In genomic region chr10:128089842-128090241, GRCm38 (mm10) we compare ENCODE assay signal across 26 mouse cellular contexts. TPM values are rescaled to one million over a fixed set of nuclear protein-coding genes. Genes with fewer than 3 reads are reported as not detected.
DNase-seq lines count a peak whose midpoint lies in the region; ATAC-seq lines count a peak whose summit lies in the region.
"Had no signal": no experiment of that assay in that cellular context is flagged by ENCODE, and none has a peak within 500 bp of the region (broad histone marks: within the 10 kb centered on the region; RNA-seq: fewer than 3 reads in every experiment).

No protein-coding gene starts in this region.

- no peaks in the 10 kb centered on the region for H3K27me3 ChIP-seq in heart, embryonic 13.5 days (replicated peaks)
- H3K27me3 ChIP-seq in liver, embryonic 13.5 days = no peaks in the 10 kb centered on the region
- H3K27me3 ChIP-seq in liver, embryonic 15.5 days = no peaks in the 10 kb centered on the region
- H3K27me3 ChIP-seq: embryonic facial prominence, embryonic 15.5 days; forebrain, embryonic 12.5 days; hindbrain, embryonic 13.5 days; limb, embryonic 15.5 days; lung, embryonic 15.5 days; neural tube, embryonic 13.5 days had no signal

- no peaks in the 10 kb centered on the region for H3K9me3 ChIP-seq in heart, embryonic 13.5 days
- H3K9me3 ChIP-seq in liver, embryonic 13.5 days (replicated peaks) = no peaks in the 10 kb centered on the region
- no peaks in the 10 kb centered on the region for H3K9me3 ChIP-seq in liver, embryonic 15.5 days (replicated peaks)
- H3K9me3 ChIP-seq: embryonic facial prominence, embryonic 10.5 days; embryonic facial prominence, embryonic 15.5 days; forebrain, embryonic 12.5 days; hindbrain, embryonic 13.5 days; limb, embryonic 10.5 days; limb, embryonic 15.5 days; lung, embryonic 15.5 days; neural tube, embryonic 13.5 days had no signal

- 0 out of 2 replicates have a peak overlapping the region, but pooled peaks have one; percentile 8 for H3K27ac ChIP-seq in heart, embryonic 13.5 days (replicated peaks)
- peak overlapping the region; percentile 98 for H3K27ac ChIP-seq in liver, embryonic 13.5 days
- peak overlapping the region; percentile 59 for H3K27ac ChIP-seq in liver, embryonic 15.5 days (replicated peaks)
- H3K27ac ChIP-seq: embryonic facial prominence, embryonic 10.5 days; forebrain, embryonic 12.5 days; limb, embryonic 10.5 days; neural tube, embryonic 13.5 days had no signal

- no peak for DNase-seq in heart, adult 18-20 months
- peak; percentile 8 for DNase-seq in liver, embryonic 13.5 days
- no peak for DNase-seq in liver
- DNase-seq in layer of hippocampus, adult 9-10 months (ENCODE audit: low spot score) = no peak
- DNase-seq: adrenal gland, adult 2 months; adrenal gland, postnatal 36 days; B cell, adult 2 months; cerebellum, adult 18-20 months; forebrain, postnatal 0 days; gastrocnemius, postnatal 10 days; heart, postnatal 36 days; kidney, adult 18-20 months; kidney, postnatal 36 days; layer of hippocampus, adult 9-11 months had no signal

- H3K36me3 ChIP-seq in heart, embryonic 13.5 days = peaks cover 60% of the 10 kb centered on the region
- H3K36me3 ChIP-seq in liver, embryonic 13.5 days = peaks cover 60% of the 10 kb centered on the region
- H3K36me3 ChIP-seq in liver, embryonic 15.5 days (replicated peaks) = peaks cover 57% of the 10 kb centered on the region

- no peak overlapping the region; the same call in 1 of the 2 replicates for H3K4me2 ChIP-seq in heart, embryonic 13.5 days
- H3K4me2 ChIP-seq in liver, embryonic 13.5 days = no peak overlapping the region
- no peak overlapping the region for H3K4me2 ChIP-seq in liver, embryonic 15.5 days
- H3K4me2 ChIP-seq: embryonic facial prominence, embryonic 15.5 days; forebrain, embryonic 12.5 days; hindbrain, embryonic 13.5 days; limb, embryonic 15.5 days; midbrain, embryonic 11.5 days; neural tube, embryonic 13.5 days had no signal

- 22% methylated on average over 5 of the region's 5 CpGs for WGBS in heart, embryonic 13.5 days
- WGBS in liver, embryonic 13.5 days (ENCODE audit: insufficient replicate concordance) = 16% methylated on average over 5 of the region's 5 CpGs
- WGBS in liver, embryonic 15.5 days (ENCODE audit: insufficient replicate concordance) = 18% methylated on average over 5 of the region's 5 CpGs

- no peak overlapping the region for H3K4me3 ChIP-seq in heart, embryonic 13.5 days
- no peak overlapping the region for H3K4me3 ChIP-seq in liver, embryonic 13.5 days (replicated peaks)
- no peak overlapping the region for H3K4me3 ChIP-seq in liver, embryonic 15.5 days (replicated peaks)
- H3K4me3 ChIP-seq: forebrain, embryonic 12.5 days; hindbrain, embryonic 13.5 days; limb, embryonic 15.5 days; lung, embryonic 15.5 days; neural tube, embryonic 13.5 days had no signal

- peaks cover 81% of the 10 kb centered on the region for H3K4me1 ChIP-seq in heart, embryonic 13.5 days
- H3K4me1 ChIP-seq in liver, embryonic 13.5 days (replicated peaks) = peaks cover 79% of the 10 kb centered on the region
- peaks cover 79% of the 10 kb centered on the region for H3K4me1 ChIP-seq in liver, embryonic 15.5 days (replicated peaks)

- peak overlapping the region; percentile 58; the same call in 1 of the 2 replicates for H3K9ac ChIP-seq in heart, embryonic 13.5 days
- H3K9ac ChIP-seq in liver, embryonic 13.5 days = no peak overlapping the region; the same call in 1 of the 2 replicates
- no peak overlapping the region for H3K9ac ChIP-seq in liver, embryonic 15.5 days
- H3K9ac ChIP-seq: embryonic facial prominence, embryonic 15.5 days; forebrain, embryonic 12.5 days; forebrain, postnatal 0 days; hindbrain, embryonic 13.5 days; limb, embryonic 15.5 days; lung, embryonic 15.5 days; neural tube, embryonic 13.5 days had no signal

- no peak for ATAC-seq in heart, embryonic 13.5 days (ENCODE audit: extremely low read depth, insufficient number of reproducible peaks, low FRiP score, low TSS enrichment)
- no peak for ATAC-seq in liver, embryonic 13.5 days (ENCODE audit: low read depth)
- ATAC-seq in liver, embryonic 15.5 days (ENCODE audit: insufficient read depth) = no peak
- ATAC-seq: activated CD4-positive, CD25-positive, alpha-beta regulatory T cell, adult 4 months; forebrain, postnatal 0 days had no signal

RNA-seq across cellular contexts. Expression of gene Baz2a, which starts 1.5 kb away (rescaled TPM):
- 7.4 and 8.0 TPM in 2 replicates for polyA plus RNA-seq in heart, embryonic 13.5 days (2015; fragmentation: Nextera tagmentation; extraction: Ambion mirVana)
- 10 to 100 TPM; 19.0 to 20.3 TPM for total RNA-seq in heart, adult 18-20 months (2021)
- polyA plus RNA-seq in liver, embryonic 13.5 days (2015; fragmentation: Nextera tagmentation; extraction: Ambion mirVana) = 5.8 and 6.7 TPM in 2 replicates
- 6.8 and 7.0 TPM in 2 replicates for polyA plus RNA-seq in liver, embryonic 15.5 days (2015; fragmentation: Nextera tagmentation; extraction: Ambion mirVana)

RNA-seq across cellular contexts. Expression of gene Atp5b, which starts 6.8 kb away (rescaled TPM):
- polyA plus RNA-seq in heart, embryonic 13.5 days (2015; fragmentation: Nextera tagmentation; extraction: Ambion mirVana) = 4,907 and 5,417 TPM in 2 replicates
- 1,000 to 10,000 TPM; 8,639 to 9,190 TPM for total RNA-seq in heart, adult 18-20 months (2021)
- 2,036 and 2,215 TPM in 2 replicates for polyA plus RNA-seq in liver, embryonic 13.5 days (2015; fragmentation: Nextera tagmentation; extraction: Ambion mirVana)
- polyA plus RNA-seq in liver, embryonic 15.5 days (2015; fragmentation: Nextera tagmentation; extraction: Ambion mirVana) = 1,834 and 1,894 TPM in 2 replicates

RNA-seq across cellular contexts. Expression of gene Ptges3, which starts 31.1 kb away (rescaled TPM):
- 301 and 338 TPM in 2 replicates for polyA plus RNA-seq in heart, embryonic 13.5 days (2015; fragmentation: Nextera tagmentation; extraction: Ambion mirVana)
- total RNA-seq in heart, adult 18-20 months (2021) = 100 to 1,000 TPM; 104 to 110 TPM
- 380 and 439 TPM in 2 replicates for polyA plus RNA-seq in liver, embryonic 13.5 days (2015; fragmentation: Nextera tagmentation; extraction: Ambion mirVana)
- 188 and 217 TPM in 2 replicates for polyA plus RNA-seq in liver, embryonic 15.5 days (2015; fragmentation: Nextera tagmentation; extraction: Ambion mirVana)

RNA-seq across cellular contexts. Expression of gene Naca, which starts 54.5 kb away (rescaled TPM):
- 540 TPM in 2 replicates for polyA plus RNA-seq in heart, embryonic 13.5 days (2015; fragmentation: Nextera tagmentation; extraction: Ambion mirVana)
- 100 to 1,000 TPM; 462 to 532 TPM for total RNA-seq in heart, adult 18-20 months (2021)
- polyA plus RNA-seq in liver, embryonic 13.5 days (2015; fragmentation: Nextera tagmentation; extraction: Ambion mirVana) = 599 and 646 TPM in 2 replicates
- polyA plus RNA-seq in liver, embryonic 15.5 days (2015; fragmentation: Nextera tagmentation; extraction: Ambion mirVana) = 312 and 355 TPM in 2 replicates

Comparison
In these comparisons a context has a peak if more than half of its experiments do, and no peak if none do; other contexts are left out.
1. H3K27ac ChIP-seq: peak in every context shown above with its lines; median percentile 98 in liver, embryonic 13.5 days; 59 in liver, embryonic 15.5 days; 8 in heart, embryonic 13.5 days.